27 mouse cellular contexts compared by ENCODE assay signal in the genomic region with DNA sequence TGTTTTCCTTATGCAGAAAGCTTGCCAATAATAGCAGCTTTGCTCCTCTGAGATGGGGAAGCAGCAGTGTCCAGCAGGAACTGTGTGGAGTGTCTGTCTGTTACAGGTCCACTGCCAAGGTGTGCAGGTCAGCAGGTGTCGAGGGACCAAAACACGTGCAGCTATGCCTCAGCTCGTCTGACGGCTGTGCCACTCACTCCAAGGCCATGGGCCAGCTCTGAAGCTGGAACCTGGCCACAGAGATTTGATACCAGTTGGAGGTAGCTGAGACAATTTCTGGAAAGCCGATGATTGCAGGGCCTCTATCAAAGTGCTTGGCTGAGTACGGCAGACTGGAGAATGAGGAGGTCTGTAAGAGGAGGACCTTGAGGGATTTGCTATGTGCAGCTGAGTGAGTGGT. TPM values are rescaled to one million over a fixed set of nuclear protein-coding genes. Genes with fewer than 3 reads are reported as not detected.
DNase-seq lines count a peak whose midpoint lies in the region; ATAC-seq lines count a peak whose summit lies in the region.
"Had no signal": no experiment of that assay in that cellular context is flagged by ENCODE, and none has a peak within 500 bp of the region (broad histone marks: within the 10 kb centered on the region; RNA-seq: fewer than 3 reads in every experiment).

No protein-coding gene starts in this region.

- H3K36me3 ChIP-seq in embryonic facial prominence, embryonic 14.5 days (ENCODE audit: control insufficient read depth, insufficient read depth, low read length) = no peaks in the 10 kb centered on the region
- no peaks in the 10 kb centered on the region for H3K36me3 ChIP-seq in embryonic facial prominence, embryonic 10.5 days (replicated peaks)
- H3K36me3 ChIP-seq in heart, embryonic 11.5 days (ENCODE audit: control insufficient read depth, insufficient read depth, low read length) = no peaks in the 10 kb centered on the region
- H3K36me3 ChIP-seq: embryonic facial prominence, embryonic 12.5 days; heart, embryonic 13.5 days; hindbrain, embryonic 15.5 days; limb, embryonic 10.5 days; liver, embryonic 15.5 days; lung, embryonic 15.5 days; midbrain, embryonic 13.5 days; stomach, embryonic 15.5 days had no signal

- no peaks in the 10 kb centered on the region for H3K27me3 ChIP-seq in embryonic facial prominence, embryonic 14.5 days (replicated peaks; ENCODE audit: control insufficient read depth, insufficient read depth, low read length)
- H3K27me3 ChIP-seq in embryonic facial prominence, embryonic 10.5 days (replicated peaks; ENCODE audit: low read depth, poor library complexity, severe bottlenecking) = no peaks in the 10 kb centered on the region
- H3K27me3 ChIP-seq in heart, embryonic 11.5 days (ENCODE audit: control insufficient read depth, insufficient read depth, low read length) = no peaks in the 10 kb centered on the region
- H3K27me3 ChIP-seq: embryonic facial prominence, embryonic 12.5 days; forebrain, embryonic 13.5 days; heart, embryonic 13.5 days; hindbrain, embryonic 15.5 days; liver, embryonic 15.5 days; lung, embryonic 15.5 days; midbrain, embryonic 13.5 days; stomach, embryonic 15.5 days had no signal

- intact Hi-C loops in heart, postnatal 10 days (cut with DNase I) = no loop called here

- peak; percentile 16 for DNase-seq in adrenal gland, postnatal 14 days
- DNase-seq in adrenal gland, postnatal 36 days = no peak
- DNase-seq in embryonic facial prominence, embryonic 14.5 days (ENCODE audit: low spot score) = peak; percentile 27
- DNase-seq in embryonic facial prominence, embryonic 10.5 days (ENCODE audit: low spot score) = no peak
- DNase-seq in heart, postnatal 10 days = peak; percentile 45 to 47
- DNase-seq: adrenal gland, adult 8-10 months; kidney, adult 2 months; kidney, postnatal 10 days; liver; lung, postnatal 36 days; thymus, postnatal 25 days had no signal

- peaks cover 11% of the 10 kb centered on the region; the same call in 1 of the 2 replicates for H3K4me1 ChIP-seq in embryonic facial prominence, embryonic 14.5 days (ENCODE audit: control insufficient read depth, insufficient read depth, low read length)
- no peaks in the 10 kb centered on the region for H3K4me1 ChIP-seq in embryonic facial prominence, embryonic 10.5 days
- H3K4me1 ChIP-seq in heart, embryonic 11.5 days (ENCODE audit: control insufficient read depth, insufficient read depth, low read length) = no peaks in the 10 kb centered on the region
- H3K4me1 ChIP-seq: forebrain, embryonic 13.5 days; heart, embryonic 13.5 days; hindbrain, embryonic 15.5 days; limb, embryonic 10.5 days; liver, embryonic 15.5 days; megakaryocyte, embryonic 14.5 days; midbrain, embryonic 13.5 days had no signal

- no peak overlapping the region for H3K27ac ChIP-seq in embryonic facial prominence, embryonic 14.5 days (replicated peaks; ENCODE audit: low read depth, low read length)
- no peak overlapping the region for H3K27ac ChIP-seq in embryonic facial prominence, embryonic 10.5 days (replicated peaks)
- H3K27ac ChIP-seq in heart, embryonic 11.5 days (ENCODE audit: low read depth, low read length) = no peak overlapping the region
- H3K27ac ChIP-seq: embryonic facial prominence, embryonic 12.5 days; forebrain, embryonic 13.5 days; heart, embryonic 13.5 days; hindbrain, embryonic 15.5 days; limb, embryonic 10.5 days; liver, embryonic 15.5 days; lung, embryonic 15.5 days; midbrain, embryonic 13.5 days; stomach, embryonic 15.5 days had no signal

- H3K4me3 ChIP-seq in embryonic facial prominence, embryonic 14.5 days (ENCODE audit: low read depth, low read length) = no peak overlapping the region
- no peak overlapping the region for H3K4me3 ChIP-seq in embryonic facial prominence, embryonic 10.5 days
- H3K4me3 ChIP-seq in heart, embryonic 11.5 days (ENCODE audit: low read depth, low read length) = no peak overlapping the region
- H3K4me3 ChIP-seq: embryonic facial prominence, embryonic 12.5 days; erythroblast, embryonic 14.5 days; forebrain, embryonic 13.5 days; heart, embryonic 13.5 days; hindbrain, embryonic 15.5 days; limb, embryonic 10.5 days; liver, embryonic 15.5 days; lung, embryonic 15.5 days; megakaryocyte, embryonic 14.5 days; midbrain, embryonic 13.5 days; stomach, embryonic 15.5 days had no signal

- H3K9ac ChIP-seq in embryonic facial prominence, embryonic 14.5 days (ENCODE audit: low read depth, low read length) = no peak overlapping the region
- H3K9ac ChIP-seq in heart, embryonic 11.5 days (ENCODE audit: low read depth, low read length) = no peak overlapping the region
- H3K9ac ChIP-seq: embryonic facial prominence, embryonic 12.5 days; forebrain, embryonic 13.5 days; heart, embryonic 13.5 days; hindbrain, embryonic 15.5 days; liver, embryonic 15.5 days; lung, embryonic 15.5 days; midbrain, embryonic 13.5 days; stomach, embryonic 15.5 days had no signal

- H3K9me3 ChIP-seq in embryonic facial prominence, embryonic 14.5 days (ENCODE audit: control insufficient read depth, low read length) = no peaks in the 10 kb centered on the region
- no peaks in the 10 kb centered on the region for H3K9me3 ChIP-seq in embryonic facial prominence, embryonic 10.5 days
- no peaks in the 10 kb centered on the region for H3K9me3 ChIP-seq in heart, embryonic 11.5 days (replicated peaks; ENCODE audit: control insufficient read depth, low read length)
- H3K9me3 ChIP-seq: embryonic facial prominence, embryonic 12.5 days; forebrain, embryonic 13.5 days; heart, embryonic 13.5 days; hindbrain, embryonic 15.5 days; limb, embryonic 10.5 days; liver, embryonic 15.5 days; lung, embryonic 15.5 days; midbrain, embryonic 13.5 days; stomach, embryonic 15.5 days had no signal

- no peak overlapping the region for H3K4me2 ChIP-seq in embryonic facial prominence, embryonic 14.5 days (ENCODE audit: low read depth, low read length)
- H3K4me2 ChIP-seq in heart, embryonic 11.5 days = no peak overlapping the region
- H3K4me2 ChIP-seq: embryonic facial prominence, embryonic 12.5 days; forebrain, embryonic 13.5 days; heart, embryonic 13.5 days; hindbrain, embryonic 15.5 days; liver, embryonic 15.5 days; lung, embryonic 15.5 days; midbrain, embryonic 13.5 days; stomach, embryonic 15.5 days had no signal

- 0 out of 2 replicates have a peak, but pooled peaks have one; percentile 43 for ATAC-seq in embryonic facial prominence, embryonic 14.5 days (ENCODE audit: low read depth)
- no peak for ATAC-seq in heart, embryonic 11.5 days (replicated peaks; ENCODE audit: insufficient number of reproducible peaks, low FRiP score, low TSS enrichment)
- peak; percentile 46; the same call in 1 of the 2 replicates for ATAC-seq in erythroid progenitor cell, adult 5-6 weeks (replicated peaks; ENCODE audit: low FRiP score, poor library complexity, severe bottlenecking)
- ATAC-seq: activated CD4-positive, CD25-positive, alpha-beta regulatory T cell, adult 4 months; forebrain, embryonic 13.5 days; midbrain, embryonic 13.5 days had no signal

- 67% methylated on average over 6 of the region's 6 CpGs for WGBS in embryonic facial prominence, embryonic 14.5 days
- WGBS in embryonic facial prominence, embryonic 10.5 days = 90% methylated on average over 6 of the region's 6 CpGs
- WGBS in heart, embryonic 11.5 days (ENCODE audit: insufficient replicate concordance) = 75% methylated on average over 6 of the region's 6 CpGs

RNA-seq across cellular contexts. Expression of a gene that starts 24.0 kb away (rescaled TPM):
- 4.8 and 6.0 TPM in 2 replicates for total RNA-seq in adrenal gland, postnatal 14 days (2021)
- total RNA-seq in adrenal gland, postnatal 36 days (2021) = 1 to 10 TPM; 2.5 to 4.1 TPM
- polyA plus RNA-seq in embryonic facial prominence, embryonic 14.5 days (2014; fragmentation: Nextera tagmentation; extraction: Ambion mirVana) = 11.2 and 12.5 TPM in 2 replicates
- polyA plus RNA-seq in embryonic facial prominence, embryonic 10.5 days (2016; fragmentation: Nextera tagmentation; extraction: Ambion mirVana) = 2.4 and 2.6 TPM in 2 replicates
- 10 to 100 TPM; 15.9 to 18.4 TPM for total RNA-seq in heart, postnatal 10 days (2021)
- 2.8 and 4.4 TPM in 2 replicates for polyA plus RNA-seq in heart, embryonic 11.5 days (2014; fragmentation: Nextera tagmentation; extraction: Ambion mirVana)
- total RNA-seq in erythroid progenitor cell, adult 5-6 weeks (2015; ENCODE audit: low replicate concordance) = not detected in 2 replicates
- total RNA-seq in erythroid progenitor cell, adult 5-6 weeks (2017; ENCODE audit: low replicate concordance) = not detected in 2 replicates
- total RNA-seq: monocyte, adult 5-6 weeks; neutrophil, adult 5-6 weeks had no signal
- polyA plus RNA-seq: erythroblast, embryonic 14.5 days had no signal

Comparison
In these comparisons a context has a peak if more than half of its experiments do, and no peak if none do; other contexts are left out.
1. DNase-seq: peak in adrenal gland, postnatal 14 days (single experiment), embryonic facial prominence, embryonic 14.5 days (single experiment) and heart, postnatal 10 days (2 of 2); none in adrenal gland, postnatal 36 days (0 of 2) and embryonic facial prominence, embryonic 10.5 days (single experiment).